Mouse (Mus musculus) kidney, adult 2 months (tissue): ENCODE results near the gene Phf3.

ENCODE experiments used
- CTCF ChIP-seq: fragments of 200-500 bp; conservative IDR thresholded peaks from 2 replicates; pipeline ENCODE4 v1.5.1; 2011; ENCODE audit warnings: low read depth, mild to moderate bottlenecking, control low read depth, low read length, moderate library complexity, mixed read lengths; ENCODE audit not compliant: insufficient read depth, insufficient read length
- POLR2A ChIP-seq: fragments of 200-500 bp; IDR thresholded peaks from one replicate; pipeline ENCODE4 v1.6.1; 2011; ENCODE audit warnings: low read depth, low read length, control low read depth

DNA sequence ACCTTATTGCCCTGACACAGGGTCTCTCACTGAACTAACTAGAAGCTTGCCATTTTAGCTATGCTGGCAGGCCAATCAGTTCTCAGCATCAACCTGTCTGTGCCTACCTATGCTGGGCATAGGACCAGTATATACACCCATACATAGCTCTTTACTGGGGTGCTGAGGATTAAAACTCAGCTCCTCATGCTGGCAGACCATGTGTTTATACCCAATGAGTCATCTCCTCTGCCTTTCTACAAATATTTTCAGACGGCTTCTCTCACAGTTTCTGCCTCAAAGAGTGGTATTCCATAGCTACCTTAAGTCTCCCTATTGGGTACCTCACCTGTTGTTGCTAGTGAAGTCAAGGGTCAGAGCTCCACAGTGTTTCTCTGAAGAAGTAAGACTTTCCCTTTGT lies 84.0 kb downstream of the Phf3 start:
- TF ChIP-seq CTCF (no peak), POLR2A (no peak)
